Mouse (Mus musculus): ENCODE measurements around the gene Sp9. TPM values are rescaled to one million over a fixed set of nuclear protein-coding genes. Genes with fewer than 3 reads are reported as not detected.

Gene Sp9
- polyA plus RNA-seq, 1 experiment from 2014 or later, result not detected

DNA sequence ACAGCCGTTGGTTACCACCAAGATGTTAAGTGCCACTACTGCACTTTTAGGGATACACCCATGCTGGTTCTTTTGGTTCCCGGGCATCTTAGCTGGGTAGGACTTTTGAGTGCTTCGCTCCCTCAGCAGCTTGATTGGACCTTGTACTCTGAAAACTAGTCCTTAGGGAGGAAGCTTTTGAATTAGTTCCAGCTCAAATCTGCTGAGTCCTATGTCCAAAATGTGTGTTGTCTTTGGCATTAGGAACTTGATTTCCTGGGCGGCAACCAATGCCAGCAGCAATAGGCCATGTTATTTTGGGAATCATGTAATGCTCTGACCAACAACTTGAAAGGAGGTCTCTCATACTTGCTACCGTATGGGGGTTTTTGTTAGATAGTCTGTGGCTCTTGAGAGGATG, 54.1 kb downstream of the Sp9 start:
- no peaks in the 10 kb centered on the region for H3K4me1 ChIP-seq
- H3K9me3 ChIP-seq, result no peaks in the 10 kb centered on the region
- no peak for ATAC-seq (ENCODE audit: borderline replicate concordance, extremely low read depth, low FRiP score, low TSS enrichment)
- no peak overlapping the region for H3K4me3 ChIP-seq
- H3K9ac ChIP-seq, result no peak overlapping the region
- H3K36me3 ChIP-seq, result no peaks in the 10 kb centered on the region
- no peak overlapping the region for H3K4me2 ChIP-seq
- no peak overlapping the region for H3K27ac ChIP-seq
- 85% methylated on average over 5 of the region's 5 CpGs for WGBS
- H3K27me3 ChIP-seq, result no peaks in the 10 kb centered on the region

Other genes with a start within 250 kb of the Sp9 start
- gene Ola1, start 53.0 kb upstream of the Sp9 start, polyA plus RNA-seq (2015; fragmentation: Nextera tagmentation; extraction: Ambion mirVana), result 75.0 and 80.1 TPM in 2 replicates
- gene Scrn3, start 40.7 kb downstream of the Sp9 start, polyA plus RNA-seq (2015; fragmentation: Nextera tagmentation; extraction: Ambion mirVana), result 18.1 and 21.1 TPM in 2 replicates
- 24.5 and 25.7 TPM in 2 replicates for gene Cir1, start 40.8 kb downstream of the Sp9 start, polyA plus RNA-seq (2015; fragmentation: Nextera tagmentation; extraction: Ambion mirVana)
- gene Gpr155, start 114.6 kb downstream of the Sp9 start, polyA plus RNA-seq (2015; fragmentation: Nextera tagmentation; extraction: Ambion mirVana), result 6.3 and 6.4 TPM in 2 replicates

Data from lung, embryonic 15.5 days (tissue).